Mouse (Mus musculus): ENCODE data around the gene Actb. TPM values are rescaled to one million over a fixed set of nuclear protein-coding genes. Genes with fewer than 3 reads are reported as not detected.
A peak's percentile ranks its signal among the peaks of the same experiment; 100 is the strongest.

Gene Actb
- polyA plus RNA-seq, 1 experiment from 2014 or later = 15,839 TPM

- H3K9ac ChIP-seq (ENCODE audit: low read length) = 0 out of 2 replicates have a peak overlapping the region, but pooled peaks have one; percentile 29
Measured at GRCm38 (mm10) chr5:142880246-142880645, 26.3 kb downstream of the Actb start.

GRCm38 (mm10) chr5:142879318-142880175 lies 27.0 kb downstream of the Actb start:
- no peak overlapping the region for H3K9ac ChIP-seq (ENCODE audit: low read length)

More at GRCm38 (mm10) chr5:142880246-142880645, 26.3 kb downstream of the Actb start:
- peaks cover 15% of the 10 kb centered on the region for H3K36me3 ChIP-seq (ENCODE audit: control insufficient read depth, insufficient read depth, low read length)
- no peak for DNase-seq (ENCODE audit: low spot score)
- no peak for ATAC-seq (ENCODE audit: insufficient read depth, low FRiP score, low TSS enrichment)
- H3K4me3 ChIP-seq (ENCODE audit: low read depth, low read length) = no peak overlapping the region
- H3K27ac ChIP-seq (ENCODE audit: low read depth, low read length) = no peak overlapping the region
- no peak overlapping the region for H3K4me2 ChIP-seq (ENCODE audit: low read depth)
- H3K27me3 ChIP-seq (ENCODE audit: control insufficient read depth, insufficient read depth, low read length) = no peaks in the 10 kb centered on the region
- peaks cover 12% of the 10 kb centered on the region; the same call in 1 of the 2 replicates for H3K4me1 ChIP-seq (ENCODE audit: control insufficient read depth, insufficient read depth, low read length)
- no peaks in the 10 kb centered on the region for H3K9me3 ChIP-seq (ENCODE audit: control insufficient read depth, low read length)
- 86% methylated on average over 6 of the region's 6 CpGs for WGBS

GRCm38 (mm10) chr5:142878570-142878969 lies 28.0 kb downstream of the Actb start:
- no peak for ATAC-seq (ENCODE audit: insufficient read depth, low FRiP score, low TSS enrichment)
- WGBS = 93% methylated on average over 15 of the region's 15 CpGs
- peaks cover 7% of the 10 kb centered on the region for H3K36me3 ChIP-seq (ENCODE audit: control insufficient read depth, insufficient read depth, low read length)

More at GRCm38 (mm10) chr5:142879318-142880175, 27.0 kb downstream of the Actb start:
- Histone ChIP-seq H3K9me3 (ENCODE audit: control insufficient read depth, low read length) (no peaks in the 10 kb centered on the region), H3K36me3 (ENCODE audit: control insufficient read depth, insufficient read depth, low read length) (peaks cover 8% of the 10 kb centered on the region), H3K4me3 (ENCODE audit: low read depth, low read length) (no peak overlapping the region), H3K27me3 (ENCODE audit: control insufficient read depth, insufficient read depth, low read length) (no peaks in the 10 kb centered on the region), H3K4me2 (ENCODE audit: low read depth) (no peak overlapping the region), H3K27ac (ENCODE audit: low read depth, low read length) (no peak overlapping the region), H3K4me1 (ENCODE audit: control insufficient read depth, insufficient read depth, low read length) (peaks cover 12% of the 10 kb centered on the region; the same call in 1 of the 2 replicates)
- 68% methylated on average over 8 of the region's 8 CpGs for WGBS
- ATAC-seq (ENCODE audit: insufficient read depth, low FRiP score, low TSS enrichment) (peak; percentile 62; the same call in 1 of the 2 replicates), DNase-seq (ENCODE audit: low spot score) (peak; percentile 86)

GRCm38 (mm10) chr5:142877337-142878280 lies 28.9 kb downstream of the Actb start:
- no peaks in the 10 kb centered on the region for H3K27me3 ChIP-seq (ENCODE audit: control insufficient read depth, insufficient read depth, low read length)
- peaks cover 12% of the 10 kb centered on the region; the same call in 1 of the 2 replicates for H3K4me1 ChIP-seq (ENCODE audit: control insufficient read depth, insufficient read depth, low read length)
- DNase-seq (ENCODE audit: low spot score) = peak; percentile 88
- H3K36me3 ChIP-seq (ENCODE audit: control insufficient read depth, insufficient read depth, low read length) = peaks cover 8% of the 10 kb centered on the region
- H3K4me2 ChIP-seq (ENCODE audit: low read depth) = no peak overlapping the region
- ATAC-seq (ENCODE audit: insufficient read depth, low FRiP score, low TSS enrichment) = peak; percentile 74
- 31% methylated on average over 11 of the region's 11 CpGs for WGBS
- no peak overlapping the region for H3K27ac ChIP-seq (ENCODE audit: low read depth, low read length)
- no peaks in the 10 kb centered on the region for H3K9me3 ChIP-seq (ENCODE audit: control insufficient read depth, low read length)
- no peak overlapping the region for H3K4me3 ChIP-seq (ENCODE audit: low read depth, low read length)
- no peak overlapping the region for H3K9ac ChIP-seq (ENCODE audit: low read length)

More at GRCm38 (mm10) chr5:142878570-142878969, 28.0 kb downstream of the Actb start:
- Histone ChIP-seq H3K4me1 (ENCODE audit: control insufficient read depth, insufficient read depth, low read length) (peaks cover 12% of the 10 kb centered on the region; the same call in 1 of the 2 replicates), H3K27me3 (ENCODE audit: control insufficient read depth, insufficient read depth, low read length) (no peaks in the 10 kb centered on the region), H3K4me3 (ENCODE audit: low read depth, low read length) (no peak overlapping the region), H3K9ac (ENCODE audit: low read length) (no peak overlapping the region), H3K4me2 (ENCODE audit: low read depth) (no peak overlapping the region), H3K9me3 (ENCODE audit: control insufficient read depth, low read length) (no peaks in the 10 kb centered on the region), H3K27ac (ENCODE audit: low read depth, low read length) (no peak overlapping the region)
- no peak for DNase-seq (ENCODE audit: low spot score)

GRCm38 (mm10) chr5:142876896-142877295 lies 29.7 kb downstream of the Actb start:
- no peak overlapping the region for H3K4me3 ChIP-seq (ENCODE audit: low read depth, low read length)
- H3K27ac ChIP-seq (ENCODE audit: low read depth, low read length) = no peak overlapping the region
- peaks cover 8% of the 10 kb centered on the region for H3K36me3 ChIP-seq (ENCODE audit: control insufficient read depth, insufficient read depth, low read length)
- no peak for ATAC-seq (ENCODE audit: insufficient read depth, low FRiP score, low TSS enrichment)
- WGBS = 94% methylated on average over 5 of the region's 5 CpGs
- no peaks in the 10 kb centered on the region for H3K9me3 ChIP-seq (ENCODE audit: control insufficient read depth, low read length)
- no peak overlapping the region for H3K4me2 ChIP-seq (ENCODE audit: low read depth)
- no peak for DNase-seq (ENCODE audit: low spot score)
- H3K27me3 ChIP-seq (ENCODE audit: control insufficient read depth, insufficient read depth, low read length) = no peaks in the 10 kb centered on the region
- H3K9ac ChIP-seq (ENCODE audit: low read length) = no peak overlapping the region
- H3K4me1 ChIP-seq (ENCODE audit: control insufficient read depth, insufficient read depth, low read length) = peaks cover 12% of the 10 kb centered on the region; the same call in 1 of the 2 replicates

GRCm38 (mm10) chr5:142875513-142875905 lies 31.0 kb downstream of the Actb start:
- H3K4me2 ChIP-seq (ENCODE audit: low read depth) = no peak overlapping the region
- ATAC-seq (ENCODE audit: insufficient read depth, low FRiP score, low TSS enrichment) = no peak
- peaks cover 6% of the 10 kb centered on the region; the same call in 1 of the 2 replicates for H3K36me3 ChIP-seq (ENCODE audit: control insufficient read depth, insufficient read depth, low read length)
- no peak overlapping the region; the same call in 1 of the 2 replicates for H3K9ac ChIP-seq (ENCODE audit: low read length)
- no peak overlapping the region for H3K4me3 ChIP-seq (ENCODE audit: low read depth, low read length)
- peaks cover 4% of the 10 kb centered on the region; the same call in 1 of the 2 replicates for H3K4me1 ChIP-seq (ENCODE audit: control insufficient read depth, insufficient read depth, low read length)
- no peaks in the 10 kb centered on the region for H3K27me3 ChIP-seq (ENCODE audit: control insufficient read depth, insufficient read depth, low read length)
- H3K9me3 ChIP-seq (ENCODE audit: control insufficient read depth, low read length) = no peaks in the 10 kb centered on the region
- no peak overlapping the region for H3K27ac ChIP-seq (ENCODE audit: low read depth, low read length)
- no peak for DNase-seq (ENCODE audit: low spot score)
- 96% methylated on average over 10 of the region's 10 CpGs for WGBS

GRCm38 (mm10) chr5:142874791-142875512 lies 31.6 kb downstream of the Actb start:
- no peak overlapping the region for H3K4me2 ChIP-seq (ENCODE audit: low read depth)
- ATAC-seq (ENCODE audit: insufficient read depth, low FRiP score, low TSS enrichment) (no peak), DNase-seq (ENCODE audit: low spot score) (no peak)
- WGBS = 95% methylated on average over 13 of the region's 13 CpGs
- no peak overlapping the region for H3K9ac ChIP-seq (ENCODE audit: low read length)
- H3K27ac ChIP-seq (ENCODE audit: low read depth, low read length) = no peak overlapping the region
- no peaks in the 10 kb centered on the region for H3K4me1 ChIP-seq (ENCODE audit: control insufficient read depth, insufficient read depth, low read length)
- no peak overlapping the region for H3K4me3 ChIP-seq (ENCODE audit: low read depth, low read length)
- H3K36me3 ChIP-seq (ENCODE audit: control insufficient read depth, insufficient read depth, low read length) = peaks cover 6% of the 10 kb centered on the region; the same call in 1 of the 2 replicates
- no peaks in the 10 kb centered on the region for H3K27me3 ChIP-seq (ENCODE audit: control insufficient read depth, insufficient read depth, low read length)
- H3K9me3 ChIP-seq (ENCODE audit: control insufficient read depth, low read length) = no peaks in the 10 kb centered on the region

- no peak for DNase-seq (ENCODE audit: low spot score)
- H3K4me2 ChIP-seq (ENCODE audit: low read depth) = no peak overlapping the region
- WGBS = 96% methylated on average over 7 of the region's 7 CpGs
Measured at GRCm38 (mm10) chr5:142873718-142874117, 32.8 kb downstream of the Actb start.

More at GRCm38 (mm10) chr5:142873718-142874117, 32.8 kb downstream of the Actb start:
- Histone ChIP-seq H3K4me1 (ENCODE audit: control insufficient read depth, insufficient read depth, low read length) (no peaks in the 10 kb centered on the region), H3K36me3 (ENCODE audit: control insufficient read depth, insufficient read depth, low read length) (peaks cover 6% of the 10 kb centered on the region; the same call in 1 of the 2 replicates), H3K27me3 (ENCODE audit: control insufficient read depth, insufficient read depth, low read length) (no peaks in the 10 kb centered on the region), H3K9me3 (ENCODE audit: control insufficient read depth, low read length) (no peaks in the 10 kb centered on the region), H3K27ac (ENCODE audit: low read depth, low read length) (no peak overlapping the region), H3K4me3 (ENCODE audit: low read depth, low read length) (no peak overlapping the region), H3K9ac (ENCODE audit: low read length) (no peak overlapping the region)
- no peak for ATAC-seq (ENCODE audit: insufficient read depth, low FRiP score, low TSS enrichment)

All from neural tube, embryonic 11.5 days (tissue).